Mouse (Mus musculus): Measurements from ENCODE around the gene Tubb2a.
A peak's percentile ranks its signal among the peaks of the same experiment; 100 is the strongest.

Tubb2a gene

DNA sequence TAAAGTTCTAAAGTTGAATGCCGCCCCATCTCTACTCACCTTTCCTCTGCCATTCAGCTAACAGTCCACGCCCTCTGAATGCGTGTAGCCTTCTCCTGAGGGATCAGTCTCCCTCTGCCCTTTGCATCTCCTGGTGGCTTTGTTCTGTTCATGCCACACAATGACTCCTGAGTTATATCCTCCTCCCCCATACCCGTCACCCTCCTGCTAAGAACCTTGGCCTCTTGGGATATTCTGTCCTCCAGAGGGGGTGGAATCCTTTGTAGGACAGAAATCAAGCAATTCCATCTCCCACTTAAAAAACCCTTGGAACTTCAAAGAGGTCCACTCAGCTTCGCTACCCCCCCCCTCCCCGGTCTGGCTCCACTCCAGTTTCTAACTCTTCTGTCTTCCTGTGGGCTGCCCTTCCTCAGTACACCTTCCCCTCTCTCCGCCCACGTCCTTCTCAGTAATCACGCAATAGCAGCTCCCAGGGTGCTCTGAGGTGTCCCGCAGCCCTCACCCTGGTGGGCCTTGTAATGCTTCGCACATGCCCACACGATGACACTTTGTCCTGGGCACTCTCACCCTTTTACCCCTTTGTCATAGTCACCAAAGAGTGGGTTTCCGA lies 24.0 kb downstream of the Tubb2a start:
- DNase-seq (ENCODE audit: low read depth, low spot score): no peak

DNA sequence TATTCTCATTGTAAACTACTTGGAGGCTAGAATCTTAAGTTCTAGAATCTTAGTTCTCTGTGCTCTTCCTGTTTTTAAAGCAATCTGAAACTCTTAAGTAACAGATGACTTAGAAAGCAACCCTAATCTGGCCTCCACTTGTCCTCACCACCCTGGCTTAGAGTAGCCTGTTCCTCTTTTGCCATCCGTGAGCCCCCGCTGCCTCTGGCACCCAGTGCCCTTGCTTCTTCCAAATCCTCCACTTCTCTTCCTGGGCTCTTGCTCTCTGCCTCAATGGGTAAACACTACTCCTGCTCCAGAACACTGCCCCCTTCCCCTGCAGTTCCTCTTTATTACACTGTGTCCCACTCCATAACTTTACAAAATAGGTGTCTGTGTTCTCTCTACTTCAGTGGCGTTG lies 26.1 kb downstream of the Tubb2a start:
- no peak for DNase-seq (ENCODE audit: low read depth, low spot score)

DNA sequence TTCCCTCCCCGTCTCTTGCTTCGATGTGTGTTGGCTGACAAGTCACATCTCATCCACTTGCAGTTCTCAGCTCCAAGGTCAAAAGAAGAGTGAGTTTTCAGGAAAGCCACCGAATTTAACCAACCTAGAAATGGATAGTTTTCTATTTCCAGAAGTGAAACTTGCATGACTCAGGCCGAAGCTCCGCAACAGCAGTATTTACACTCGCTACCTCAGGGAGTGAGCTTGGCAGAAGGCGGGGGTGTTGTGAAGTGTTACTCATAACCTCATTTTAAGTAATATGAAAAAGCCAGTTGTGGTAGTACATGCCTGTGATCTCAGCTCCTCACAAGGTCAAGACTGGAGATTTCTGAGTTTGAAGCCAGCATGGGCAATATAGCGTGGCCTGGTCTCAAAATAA lies 27.3 kb downstream of the Tubb2a start:
- DNase-seq (ENCODE audit: low read depth, low spot score): no peak

DNA sequence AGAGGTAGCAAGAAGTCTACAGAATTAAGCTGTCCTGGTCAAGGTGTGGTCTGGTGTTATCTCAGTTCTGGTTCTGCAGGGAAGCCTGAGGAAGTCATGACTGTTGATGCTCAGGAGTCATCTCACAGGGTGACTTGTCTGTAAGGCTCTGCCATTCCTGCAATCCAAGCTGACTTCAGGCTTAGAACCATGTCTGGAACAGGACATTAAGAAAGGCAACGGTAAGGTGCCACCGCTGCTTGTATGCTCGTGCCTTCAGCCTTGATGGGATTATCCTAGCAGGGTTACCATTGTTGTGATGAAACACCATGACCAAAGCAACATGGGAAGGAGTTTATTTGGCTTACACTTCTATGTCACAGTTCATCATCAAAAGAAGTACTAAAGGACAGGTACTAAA lies 30.3 kb downstream of the Tubb2a start:
- no peak for DNase-seq (ENCODE audit: low read depth, low spot score)

DNA sequence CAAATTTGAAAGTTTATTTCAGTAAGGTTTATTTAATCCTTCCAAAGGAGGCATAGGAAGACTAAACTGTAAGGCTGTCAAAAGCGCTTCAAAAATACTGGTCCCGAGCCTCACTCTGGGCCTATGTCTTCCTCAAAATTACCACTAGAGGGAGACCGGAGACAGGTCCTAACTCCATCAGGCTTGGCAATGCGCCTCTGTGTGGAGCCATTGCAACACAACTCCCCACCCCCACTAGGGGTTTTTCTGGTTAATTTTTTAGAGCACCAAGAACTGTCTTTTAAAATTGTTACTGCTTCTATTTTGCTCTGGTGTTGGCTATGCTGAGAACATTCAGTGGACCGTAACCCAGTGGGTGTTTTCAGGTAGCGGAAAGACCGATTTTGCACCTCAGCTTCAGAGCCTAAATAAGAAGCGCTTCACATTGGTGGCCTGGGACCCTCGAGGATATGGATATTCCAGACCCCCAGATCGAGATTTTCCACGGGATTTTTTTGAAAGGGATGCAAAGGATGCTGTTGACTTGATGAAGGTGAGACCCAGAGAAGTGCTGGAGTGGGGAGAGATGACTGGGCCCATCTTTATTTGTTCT lies 31.3 kb downstream of the Tubb2a start:
- DNase-seq (ENCODE audit: low read depth, low spot score): peak; percentile 81

DNA sequence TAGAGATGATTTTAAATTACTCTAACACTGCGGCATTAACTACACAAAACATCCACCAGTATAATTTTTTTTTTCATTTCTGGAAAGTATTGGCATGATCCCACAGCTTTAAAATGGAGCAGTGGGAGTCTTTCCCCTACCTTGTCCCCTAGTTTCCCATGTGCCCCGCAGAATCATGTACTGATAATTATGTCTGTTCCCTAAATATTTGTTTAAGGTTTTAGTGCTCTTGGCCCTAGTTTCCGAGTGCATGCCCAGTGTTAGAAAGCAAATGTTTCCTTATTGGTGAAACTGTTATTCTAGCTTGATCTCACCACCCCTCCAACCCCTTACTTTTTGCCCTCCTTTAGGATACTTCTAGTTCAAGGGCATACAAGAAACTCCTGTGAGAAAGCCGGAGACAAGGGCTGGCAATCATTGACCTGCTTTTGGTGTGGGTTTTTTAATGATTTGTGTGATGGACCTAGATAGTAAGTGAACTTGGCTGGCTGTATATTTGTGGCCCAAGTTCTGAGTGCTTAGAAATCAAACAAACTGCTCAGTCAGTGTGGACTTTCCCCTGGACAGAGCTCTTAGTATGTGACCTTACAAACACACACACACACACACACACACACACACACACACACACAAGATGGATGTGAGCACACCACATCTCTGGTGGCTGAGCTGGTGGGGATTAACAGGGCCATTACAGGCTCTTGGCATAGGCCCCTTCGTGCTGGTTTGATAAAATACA lies 32.1 kb downstream of the Tubb2a start:
- no peak for DNase-seq (ENCODE audit: low read depth, low spot score)

DNA sequence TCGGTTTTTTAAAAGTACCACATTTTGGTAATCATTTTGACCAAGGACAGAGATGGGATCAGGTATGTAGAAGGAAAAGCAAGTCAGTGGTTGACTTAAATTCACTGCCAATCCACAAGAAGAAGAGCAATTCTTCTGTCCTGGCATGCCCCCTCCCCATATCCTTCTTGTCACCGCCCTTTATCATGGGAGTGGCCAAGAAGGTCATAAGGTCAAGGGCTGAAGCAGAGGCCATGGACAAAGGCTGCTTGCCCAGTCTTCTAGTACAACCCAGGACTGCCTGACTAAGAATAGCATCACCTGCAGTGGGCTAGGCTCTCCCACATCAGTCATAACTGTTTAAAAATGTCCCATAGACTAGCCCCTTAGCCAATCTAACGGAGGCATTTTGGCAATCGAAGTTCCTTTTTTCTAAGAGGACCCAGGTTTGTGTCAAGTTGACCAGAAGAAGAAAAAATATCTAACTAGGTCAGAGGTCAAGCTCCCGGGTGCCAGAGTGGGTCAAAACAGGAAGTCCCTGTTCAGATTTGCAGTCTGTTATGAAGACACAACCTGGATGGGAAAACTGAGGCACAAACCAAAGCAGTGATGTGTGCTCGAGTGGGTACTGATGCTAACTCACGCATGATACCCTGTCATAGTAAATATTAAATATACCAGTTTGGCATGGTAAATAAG lies 34.0 kb downstream of the Tubb2a start:
- no peak for DNase-seq (ENCODE audit: low read depth, low spot score)

DNA sequence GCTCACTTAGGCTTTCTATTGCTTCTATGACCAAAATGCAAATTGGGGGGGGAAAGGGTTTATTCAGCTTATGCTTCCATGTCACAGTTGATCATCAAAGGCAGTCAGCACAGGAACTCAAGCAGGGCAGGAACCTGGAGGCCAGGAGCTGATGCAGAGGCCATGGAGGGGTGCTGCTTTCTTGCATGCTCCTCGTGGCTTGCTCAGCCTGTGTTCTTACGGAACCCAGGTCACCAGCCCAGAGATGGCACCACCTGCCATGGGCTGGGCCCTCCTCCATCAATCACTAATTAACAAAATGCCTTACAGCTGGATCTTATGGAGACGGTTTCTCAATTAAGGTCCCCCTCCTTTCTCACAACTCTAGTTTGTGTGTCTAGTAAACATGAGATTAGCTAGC lies 37.7 kb downstream of the Tubb2a start:
- no peak for DNase-seq (ENCODE audit: low read depth, low spot score)

DNA sequence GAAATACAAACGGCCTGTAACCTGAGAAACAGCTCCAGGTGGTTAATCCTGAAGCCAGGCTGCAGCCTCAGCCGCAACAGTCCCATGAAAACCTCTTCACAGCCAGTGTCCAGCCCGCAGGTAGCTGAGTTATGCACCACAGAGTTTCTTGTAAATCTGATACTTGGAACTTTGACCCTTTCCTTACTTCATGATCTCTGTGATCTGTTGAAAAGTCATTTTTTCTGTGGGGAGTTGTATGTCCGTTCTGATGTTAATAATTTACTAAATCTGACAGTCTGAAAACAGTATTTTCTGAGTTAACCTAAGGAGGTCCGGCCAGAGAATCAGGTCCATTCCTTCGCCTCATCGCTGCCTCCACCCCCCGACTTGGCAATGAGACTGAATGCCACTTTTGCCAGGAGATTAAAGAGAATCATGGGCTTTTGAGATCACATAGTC lies 38.9 kb downstream of the Tubb2a start:
- DNase-seq (ENCODE audit: low read depth, low spot score): no peak

DNA sequence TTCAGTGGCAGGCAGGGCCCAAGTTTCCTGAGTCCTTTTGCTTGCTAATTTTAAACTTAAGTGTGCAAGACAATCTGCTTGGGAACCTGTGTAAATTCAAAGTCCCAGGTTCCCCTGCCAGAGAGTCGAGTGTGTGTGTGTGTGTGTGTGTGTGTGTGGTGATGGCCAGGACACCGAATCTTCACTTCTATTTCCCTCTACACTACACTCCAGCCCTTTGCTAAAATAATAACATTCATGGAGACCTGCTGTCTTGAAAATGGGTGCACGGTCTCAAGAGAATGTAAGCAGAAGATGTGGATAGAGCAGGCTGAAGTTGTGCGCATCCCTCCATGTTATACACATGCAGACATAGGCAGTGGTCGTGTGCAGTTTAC lies 39.8 kb downstream of the Tubb2a start:
- no peak for DNase-seq (ENCODE audit: low read depth, low spot score)

DNA sequence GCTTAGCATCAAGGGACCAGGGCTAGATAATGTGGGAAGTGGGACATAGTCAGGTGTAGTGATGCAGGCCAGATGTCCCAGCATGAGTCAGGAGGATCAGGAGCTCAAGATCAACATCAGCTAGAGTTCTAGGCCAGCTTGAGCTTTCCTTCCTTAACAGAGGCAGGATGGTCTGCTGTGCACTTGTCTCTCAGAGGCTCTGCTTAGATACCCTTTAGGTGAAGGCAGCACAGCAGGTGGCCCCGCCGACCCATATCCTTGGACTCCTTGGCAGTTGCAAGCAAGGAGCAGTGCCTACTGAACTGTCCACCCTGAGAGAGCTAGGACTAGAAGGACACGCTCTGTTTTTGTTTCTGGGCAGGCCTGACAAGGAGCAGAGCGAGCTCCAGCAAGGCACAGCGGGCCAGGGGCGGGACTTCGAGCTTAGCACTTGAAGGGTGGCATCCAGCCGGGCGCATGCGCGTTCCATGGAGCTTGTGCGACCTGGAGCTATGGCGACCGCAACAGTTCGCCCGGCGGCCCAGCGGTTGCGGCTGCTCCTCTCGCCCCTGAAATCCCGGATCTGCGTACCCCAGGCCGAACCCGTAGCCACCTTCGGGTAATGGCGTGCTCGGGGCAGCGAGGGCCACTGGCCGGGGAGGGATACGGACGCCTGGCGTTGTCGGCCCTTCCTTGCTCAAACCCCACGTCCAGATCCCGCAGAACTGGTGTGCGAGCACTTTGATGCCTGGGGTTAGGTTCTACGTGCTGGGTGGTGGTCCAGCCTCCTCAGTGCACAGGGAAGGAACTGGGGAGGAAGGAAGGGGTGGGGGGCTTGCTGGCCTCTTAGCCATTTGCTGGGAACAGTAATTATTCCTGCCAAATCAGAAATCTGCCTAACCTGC lies 40.4 kb downstream of the Tubb2a start, which contains the start of gene Bphl:
Bphl (plus strand) TSS at position 426 of the 884 bp plus-strand sequence.
- peak; percentile 94 for DNase-seq (ENCODE audit: low read depth, low spot score)

DNA sequence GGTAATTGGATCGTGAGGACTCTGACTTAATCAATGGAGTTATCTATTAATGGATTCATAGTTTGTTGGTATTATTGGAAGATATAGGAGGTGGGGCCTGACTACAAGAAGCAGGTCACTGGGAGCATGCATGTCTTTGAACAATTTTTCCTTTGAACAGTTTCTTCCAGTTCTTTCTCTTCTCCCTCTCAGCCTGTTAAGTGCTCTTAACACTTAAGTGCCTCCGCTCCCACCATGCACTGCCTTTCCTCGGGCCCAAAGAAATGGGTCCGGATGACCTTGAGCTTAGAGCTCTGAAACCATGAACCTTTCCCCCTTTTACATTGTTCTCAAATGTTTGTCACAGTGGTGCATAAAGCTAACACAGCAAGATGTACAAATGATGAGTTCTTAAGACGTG lies 41.1 kb downstream of the Tubb2a start:
- no peak for DNase-seq (ENCODE audit: low read depth, low spot score)

DNA sequence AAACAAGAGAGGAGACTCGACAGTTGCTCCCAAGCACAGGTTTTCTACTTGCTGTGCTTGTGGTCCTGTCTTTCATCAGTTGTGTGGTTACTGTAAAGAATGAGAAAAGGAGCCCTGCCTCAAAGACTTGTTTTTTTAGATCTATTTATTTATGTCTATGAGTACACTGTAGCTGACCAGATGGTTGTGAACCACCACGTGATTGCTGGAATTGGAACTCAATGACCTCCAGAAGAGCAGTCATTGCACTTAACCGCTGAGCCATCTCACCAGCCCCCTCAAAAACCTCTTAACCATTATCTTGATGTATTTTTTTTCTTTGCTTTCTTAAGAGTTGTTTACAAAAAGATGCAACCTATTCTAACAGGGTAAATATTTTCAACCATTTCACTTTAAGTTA lies 42.4 kb downstream of the Tubb2a start:
- no peak for DNase-seq (ENCODE audit: low read depth, low spot score)

DNA sequence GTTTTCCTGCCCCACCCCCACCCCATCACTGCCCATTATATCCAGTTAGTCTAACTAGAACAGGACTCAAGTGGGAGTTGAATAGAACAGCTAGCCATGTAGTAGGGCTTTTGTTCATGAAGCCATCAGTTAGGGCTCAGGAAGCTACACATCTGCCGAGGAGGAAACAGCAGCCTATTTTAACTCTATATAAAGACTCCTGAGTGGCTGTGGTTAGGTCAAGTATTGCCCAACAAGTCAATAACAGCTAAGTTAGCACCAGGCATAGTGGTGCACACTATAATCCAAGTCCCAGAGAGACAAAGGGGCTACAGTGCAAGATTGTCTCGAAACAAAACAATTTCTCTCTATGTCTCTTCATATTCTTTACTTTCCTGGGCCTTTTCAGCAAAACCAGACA lies 45.8 kb downstream of the Tubb2a start:
- DNase-seq (ENCODE audit: low read depth, low spot score): no peak

Data from mesoderm, embryonic 11.5 days (tissue).